Mouse (Mus musculus): ENCODE data around the gene Flt3l. TPM values are rescaled to one million over a fixed set of nuclear protein-coding genes. Genes with fewer than 3 reads are reported as not detected.
"Not testable (repeated sequence)": the region's sequence is repeated elsewhere in the genome, so short reads cannot be mapped to it uniquely, and the experiment has no call there.

The Flt3l gene
- polyA plus RNA-seq, 1 experiment from 2014 or later, result 0.88 TPM

GRCm38 (mm10) chr7:45175398-45175797 is 39.2 kb upstream of the Flt3l start:
- WGBS, result 5% methylated on average over 13 of the region's 13 CpGs
- H3K9ac ChIP-seq, result no peak overlapping the region

GRCm38 (mm10) chr7:45174567-45175280 is 38.5 kb upstream of the Flt3l start:
- Histone ChIP-seq H3K27ac (replicated peaks) (no peak overlapping the region), H3K4me1 (peaks cover 11% of the 10 kb centered on the region), H3K4me2 (peak overlapping the region; percentile 33; the same call in 1 of the 2 replicates), H3K9me3 (peaks cover 27% of the 10 kb centered on the region), H3K27me3 (replicated peaks) (peaks cover 95% of the 10 kb centered on the region), H3K9ac (0 out of 2 replicates have a peak overlapping the region, but pooled peaks have one; percentile 13), H3K4me3 (peak overlapping the region; percentile 13; the same call in 1 of the 2 replicates), H3K36me3 (peaks cover 6% of the 10 kb centered on the region; the same call in 1 of the 2 replicates)
- no peak for ATAC-seq (ENCODE audit: extremely low read depth, insufficient number of reproducible peaks, low FRiP score, low TSS enrichment)
- 3% methylated on average over 29 of the region's 29 CpGs for WGBS

More at GRCm38 (mm10) chr7:45175398-45175797, 39.2 kb upstream of the Flt3l start:
- peaks cover 21% of the 10 kb centered on the region for H3K9me3 ChIP-seq
- H3K4me3 ChIP-seq, result no peak overlapping the region
- H3K27ac ChIP-seq (replicated peaks), result no peak overlapping the region
- no peak overlapping the region for H3K4me2 ChIP-seq
- ATAC-seq (ENCODE audit: extremely low read depth, insufficient number of reproducible peaks, low FRiP score, low TSS enrichment), result no peak
- H3K36me3 ChIP-seq, result no peaks in the 10 kb centered on the region
- peaks cover 11% of the 10 kb centered on the region for H3K4me1 ChIP-seq
- H3K27me3 ChIP-seq (replicated peaks), result peaks cover 95% of the 10 kb centered on the region

GRCm38 (mm10) chr7:45173772-45174171 is 37.5 kb upstream of the Flt3l start:
- H3K27ac ChIP-seq (replicated peaks); ATAC-seq (ENCODE audit: extremely low read depth, insufficient number of reproducible peaks, low FRiP score, low TSS enrichment); H3K4me2 ChIP-seq; H3K9ac ChIP-seq; H3K4me3 ChIP-seq: not testable (repeated sequence)
- 46% methylated on average over 1 of the region's 1 CpGs for WGBS
- peaks cover 11% of the 10 kb centered on the region for H3K4me1 ChIP-seq
- peaks cover 37% of the 10 kb centered on the region for H3K9me3 ChIP-seq
- peaks cover 13% of the 10 kb centered on the region for H3K36me3 ChIP-seq
- peaks cover 95% of the 10 kb centered on the region for H3K27me3 ChIP-seq (replicated peaks)

- H3K4me3 ChIP-seq, result no peak overlapping the region
- peaks cover 95% of the 10 kb centered on the region for H3K27me3 ChIP-seq (replicated peaks)
- H3K9me3 ChIP-seq, result peaks cover 39% of the 10 kb centered on the region
- WGBS, result 51% methylated on average over 7 of the region's 7 CpGs
- no peak overlapping the region for H3K27ac ChIP-seq (replicated peaks)
- H3K4me2 ChIP-seq, result no peak overlapping the region
- ATAC-seq (ENCODE audit: extremely low read depth, insufficient number of reproducible peaks, low FRiP score, low TSS enrichment), result no peak
- peaks cover 11% of the 10 kb centered on the region for H3K4me1 ChIP-seq
- H3K9ac ChIP-seq, result no peak overlapping the region
- H3K36me3 ChIP-seq, result peaks cover 13% of the 10 kb centered on the region
These were observed 36.7 kb upstream of the Flt3l start for GRCm38 (mm10) chr7:45172974-45173373.

- H3K4me3 ChIP-seq, result no peak overlapping the region
- H3K36me3 ChIP-seq, result peaks cover 13% of the 10 kb centered on the region
- no peak overlapping the region for H3K4me2 ChIP-seq
- no peak overlapping the region for H3K27ac ChIP-seq (replicated peaks)
- H3K9me3 ChIP-seq, result peaks cover 39% of the 10 kb centered on the region
- no peak for ATAC-seq (ENCODE audit: extremely low read depth, insufficient number of reproducible peaks, low FRiP score, low TSS enrichment)
- 81% methylated on average over 3 of the region's 3 CpGs for WGBS
- H3K27me3 ChIP-seq (replicated peaks), result peaks cover 95% of the 10 kb centered on the region
- H3K4me1 ChIP-seq, result peaks cover 9% of the 10 kb centered on the region
- no peak overlapping the region for H3K9ac ChIP-seq
These were observed 33.3 kb upstream of the Flt3l start for GRCm38 (mm10) chr7:45169495-45169894.

- ATAC-seq (ENCODE audit: extremely low read depth, insufficient number of reproducible peaks, low FRiP score, low TSS enrichment), result no peak
- H3K4me3 ChIP-seq, result no peak overlapping the region
- no peak overlapping the region for H3K4me2 ChIP-seq
- H3K9me3 ChIP-seq, result peaks cover 39% of the 10 kb centered on the region
- H3K27ac ChIP-seq (replicated peaks), result no peak overlapping the region
- peaks cover 16% of the 10 kb centered on the region for H3K4me1 ChIP-seq
- H3K9ac ChIP-seq, result no peak overlapping the region
- 6% methylated on average over 24 of the region's 24 CpGs for WGBS
- H3K36me3 ChIP-seq, result peaks cover 13% of the 10 kb centered on the region
- peaks cover 95% of the 10 kb centered on the region for H3K27me3 ChIP-seq (replicated peaks)
These were observed 32.4 kb upstream of the Flt3l start for GRCm38 (mm10) chr7:45168656-45169055.

GRCm38 (mm10) chr7:45167761-45168445 is 31.7 kb upstream of the Flt3l start:
- Histone ChIP-seq H3K4me2 (no peak overlapping the region), H3K9ac (no peak overlapping the region), H3K27me3 (replicated peaks) (peaks cover 97% of the 10 kb centered on the region), H3K27ac (replicated peaks) (no peak overlapping the region), H3K9me3 (peaks cover 39% of the 10 kb centered on the region), H3K36me3 (peaks cover 13% of the 10 kb centered on the region), H3K4me3 (no peak overlapping the region; the same call in 1 of the 2 replicates), H3K4me1 (peaks cover 16% of the 10 kb centered on the region)
- 4% methylated on average over 19 of the region's 19 CpGs for WGBS
- ATAC-seq (ENCODE audit: extremely low read depth, insufficient number of reproducible peaks, low FRiP score, low TSS enrichment), result no peak

GRCm38 (mm10) chr7:45166950-45167401 is 30.7 kb upstream of the Flt3l start:
- no peak overlapping the region for H3K4me2 ChIP-seq
- ATAC-seq (ENCODE audit: extremely low read depth, insufficient number of reproducible peaks, low FRiP score, low TSS enrichment), result no peak
- H3K27ac ChIP-seq (replicated peaks), result no peak overlapping the region
- H3K4me1 ChIP-seq, result peaks cover 24% of the 10 kb centered on the region
- peaks cover 33% of the 10 kb centered on the region for H3K9me3 ChIP-seq
- no peak overlapping the region for H3K4me3 ChIP-seq
- WGBS, result 16% methylated on average over 10 of the region's 10 CpGs
- no peak overlapping the region for H3K9ac ChIP-seq
- peaks cover 95% of the 10 kb centered on the region for H3K27me3 ChIP-seq (replicated peaks)
- H3K36me3 ChIP-seq, result peaks cover 13% of the 10 kb centered on the region

GRCm38 (mm10) chr7:45165701-45166100 is 29.5 kb upstream of the Flt3l start:
- H3K27ac ChIP-seq (replicated peaks), result no peak overlapping the region
- no peak for ATAC-seq (ENCODE audit: extremely low read depth, insufficient number of reproducible peaks, low FRiP score, low TSS enrichment)
- H3K36me3 ChIP-seq, result peaks cover 16% of the 10 kb centered on the region
- H3K4me3 ChIP-seq, result no peak overlapping the region
- no peak overlapping the region for H3K9ac ChIP-seq
- H3K9me3 ChIP-seq, result peaks cover 21% of the 10 kb centered on the region
- H3K27me3 ChIP-seq (replicated peaks), result peaks cover 83% of the 10 kb centered on the region
- no peak overlapping the region for H3K4me2 ChIP-seq
- peaks cover 24% of the 10 kb centered on the region for H3K4me1 ChIP-seq
- 45% methylated on average over 11 of the region's 11 CpGs for WGBS

- H3K4me3 ChIP-seq, result 0 out of 2 replicates have a peak overlapping the region, but pooled peaks have one; percentile 53
- peaks cover 20% of the 10 kb centered on the region for H3K36me3 ChIP-seq
- peaks cover 24% of the 10 kb centered on the region for H3K4me1 ChIP-seq
- ATAC-seq (ENCODE audit: extremely low read depth, insufficient number of reproducible peaks, low FRiP score, low TSS enrichment), result no peak
- no peak overlapping the region for H3K27ac ChIP-seq (replicated peaks)
- WGBS, result 49% methylated on average over 5 of the region's 5 CpGs
- no peak overlapping the region for H3K9ac ChIP-seq
- peaks cover 76% of the 10 kb centered on the region for H3K27me3 ChIP-seq (replicated peaks)
- H3K4me2 ChIP-seq, result no peak overlapping the region
- H3K9me3 ChIP-seq, result peaks cover 12% of the 10 kb centered on the region
These were observed 28.6 kb upstream of the Flt3l start for GRCm38 (mm10) chr7:45164833-45165232.

- H3K9ac ChIP-seq, result peak within 1 kb of the TSS; percentile 73
- H3K27me3 ChIP-seq (replicated peaks), result peaks cover 67% of the 10 kb centered on the region
- peaks cover 22% of the 10 kb centered on the region for H3K36me3 ChIP-seq
- peak; percentile 43; the same call in 1 of the 2 replicates for ATAC-seq (ENCODE audit: extremely low read depth, insufficient number of reproducible peaks, low FRiP score, low TSS enrichment)
- no peak within 1 kb of the TSS for H3K27ac ChIP-seq (replicated peaks)
- H3K4me1 ChIP-seq, result peaks cover 24% of the 10 kb centered on the region
- H3K4me2 ChIP-seq, result peak within 1 kb of the TSS; percentile 81
- peaks cover 3% of the 10 kb centered on the region for H3K9me3 ChIP-seq
- H3K4me3 ChIP-seq, result peak within 1 kb of the TSS; percentile 53
- WGBS, result 2% methylated on average over 41 of the region's 41 CpGs
These were observed 27.7 kb upstream of the Flt3l start, which contains the start of gene Slc17a7 for GRCm38 (mm10) chr7:45163735-45164490. Gene Slc17a7, plus strand, starts transcription at chr7:45163949.
